Mouse (Mus musculus): ENCODE measurements around the gene N6amt1. TPM values are rescaled to one million over a fixed set of nuclear protein-coding genes. Genes with fewer than 3 reads are reported as not detected.

The N6amt1 gene
- total RNA-seq (2021) = 10 to 100 TPM; 16.7 to 19.1 TPM

- peak; percentile 93 for DNase-seq
- intact Hi-C loops (cut with DNase I) = no loop called here
These were observed at the start of gene N6amt1 for GRCm38 (mm10) chr16:87354075-87354583. TSS of gene N6amt1 (plus strand) at chr16:87354185.

- intact Hi-C loops (cut with DNase I) = no loop called here
- no peak for DNase-seq
These were observed 48.6 kb upstream of the N6amt1 start for GRCm38 (mm10) chr16:87305251-87306011.

GRCm38 (mm10) chr16:87307109-87307735 lies 46.8 kb upstream of the N6amt1 start:
- DNase-seq = no peak
- intact Hi-C loops (cut with DNase I) = no loop called here

GRCm38 (mm10) chr16:87310659-87311058 lies 43.3 kb upstream of the N6amt1 start:
- intact Hi-C loops (cut with DNase I) = no loop called here
- DNase-seq = no peak

GRCm38 (mm10) chr16:87318200-87318811 lies 35.7 kb upstream of the N6amt1 start:
- no peak for DNase-seq
- intact Hi-C loops (cut with DNase I) = no loop called here

GRCm38 (mm10) chr16:87318998-87319397 lies 35.0 kb upstream of the N6amt1 start:
- no peak for DNase-seq
- intact Hi-C loops (cut with DNase I) = no loop called here

- intact Hi-C loops (cut with DNase I) = no loop called here
- no peak for DNase-seq
These were observed 34.3 kb upstream of the N6amt1 start for GRCm38 (mm10) chr16:87319541-87320251.

- intact Hi-C loops (cut with DNase I) = no loop called here
These were observed 33.8 kb upstream of the N6amt1 start for GRCm38 (mm10) chr16:87320252-87320555.

GRCm38 (mm10) chr16:87324571-87324970 lies 29.4 kb upstream of the N6amt1 start:
- intact Hi-C loops (cut with DNase I) = no loop called here
- DNase-seq = no peak

More at GRCm38 (mm10) chr16:87320252-87320555, 33.8 kb upstream of the N6amt1 start:
- DNase-seq = no peak

- intact Hi-C loops (cut with DNase I) = no loop called here
- DNase-seq = no peak
These were observed 24.0 kb upstream of the N6amt1 start for GRCm38 (mm10) chr16:87329986-87330385.

- no peak for DNase-seq
- intact Hi-C loops (cut with DNase I) = no loop called here
These were observed 19.2 kb upstream of the N6amt1 start for GRCm38 (mm10) chr16:87334756-87335155.

GRCm38 (mm10) chr16:87341043-87341572 lies 12.9 kb upstream of the N6amt1 start:
- intact Hi-C loops (cut with DNase I) = no loop called here
- no peak for DNase-seq

- no peak for DNase-seq
- intact Hi-C loops (cut with DNase I) = no loop called here
These were observed 5.9 kb upstream of the N6amt1 start for GRCm38 (mm10) chr16:87348133-87348532.

GRCm38 (mm10) chr16:87351386-87352105 lies 2.4 kb upstream of the N6amt1 start:
- intact Hi-C loops (cut with DNase I) = no loop called here
- no peak for DNase-seq

- intact Hi-C loops (cut with DNase I) = no loop called here
- DNase-seq = no peak
These were observed 380 bp upstream of the N6amt1 start for GRCm38 (mm10) chr16:87353605-87354004.

GRCm38 (mm10) chr16:87354748-87355147 lies 763 bp downstream of the N6amt1 start:
- intact Hi-C loops (cut with DNase I) = no loop called here
- DNase-seq = no peak

- no peak for DNase-seq
- intact Hi-C loops (cut with DNase I) = no loop called here
These were observed 6.1 kb downstream of the N6amt1 start for GRCm38 (mm10) chr16:87360096-87360495.

- peak; percentile 23 for DNase-seq
- intact Hi-C loops (cut with DNase I) = no loop called here
These were observed 10.2 kb downstream of the N6amt1 start for GRCm38 (mm10) chr16:87364231-87364630.

GRCm38 (mm10) chr16:87366035-87366434 lies 12.1 kb downstream of the N6amt1 start:
- intact Hi-C loops (cut with DNase I) = no loop called here
- DNase-seq = no peak

GRCm38 (mm10) chr16:87366445-87366844 lies 12.5 kb downstream of the N6amt1 start:
- intact Hi-C loops (cut with DNase I) = no loop called here
- no peak for DNase-seq

Measured in left cerebral cortex, postnatal 4 days (tissue).